Mouse (Mus musculus) E14TG2a.4 (cell line): ENCODE results near the gene Trem2.
"Not testable (repeated sequence)": the region's sequence is repeated elsewhere in the genome, so short reads cannot be mapped to it uniquely, and the experiment has no call there.

Experiments
- H3K27me3 ChIP-seq: 2 replicates; pipeline ENCODE4 v1.6.1; 2014; ENCODE audit warnings: low read length, control low read depth; ENCODE audit not compliant: insufficient read depth
- H3K36me3 ChIP-seq: 2 replicates; pipeline ENCODE4 v1.6.1; 2014; ENCODE audit warnings: low read length, control low read depth; ENCODE audit not compliant: insufficient read depth
- H3K4me1 ChIP-seq: replicated peaks from 2 replicates; pipeline ENCODE4 v1.6.1; 2014; ENCODE audit warnings: low read depth, low read length, control low read depth
- H3K4me3 ChIP-seq: replicated peaks from 2 replicates; pipeline ENCODE4 v1.5.1; 2014; ENCODE audit warnings: mild to moderate bottlenecking, low read length
- H3K9me3 ChIP-seq: 2 replicates; pipeline ENCODE4 v1.6.1; 2014; ENCODE audit warnings: low read length, control low read depth
- CTCF ChIP-seq: conservative IDR thresholded peaks from 2 replicates; pipeline ENCODE4 v1.5.1; 2014; ENCODE audit warnings: low read length
- NANOG ChIP-seq: IDR thresholded peaks from 2 replicates; pipeline ENCODE4 v1.6.1; 2014; ENCODE audit warnings: borderline replicate concordance, low read length, mixed read lengths
- POU5F1 ChIP-seq: IDR thresholded peaks from 2 replicates; pipeline ENCODE4 v1.6.1; 2014; ENCODE audit warnings: low read length, borderline replicate concordance

The Trem2 gene

DNA sequence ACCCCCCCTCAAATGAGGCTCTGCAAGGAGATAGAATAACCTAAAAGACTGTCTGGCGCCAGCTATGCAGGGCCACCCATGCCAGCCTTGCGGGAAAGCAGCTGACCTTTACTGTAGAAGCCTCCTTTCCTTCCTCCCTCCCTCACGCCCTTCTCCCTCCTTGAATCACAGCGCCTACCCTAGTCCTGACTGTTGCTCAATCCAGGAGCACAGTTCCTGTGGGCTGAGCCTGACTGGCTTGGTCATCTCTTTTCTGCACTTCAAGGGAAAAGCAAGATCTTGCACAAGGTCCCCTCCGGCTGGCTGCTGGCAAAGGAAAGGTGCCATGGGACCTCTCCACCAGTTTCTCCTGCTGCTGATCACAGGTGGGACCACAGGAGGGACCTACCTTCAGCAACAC, at the start of gene Trem2:
TSS of gene Trem2 (plus strand) at position 171 of the 400 bp plus-strand sequence.
- Histone ChIP-seq H3K4me3 (no peak within 1 kb of the TSS), H3K4me1 (peaks cover 28% of the 10 kb centered on the region), H3K27me3 (peaks cover 37% of the 10 kb centered on the region), H3K36me3 (no peaks in the 10 kb centered on the region), H3K9me3 (no peaks in the 10 kb centered on the region)
- TF ChIP-seq POU5F1 (no peak), NANOG (no peak), CTCF (no peak)

DNA sequence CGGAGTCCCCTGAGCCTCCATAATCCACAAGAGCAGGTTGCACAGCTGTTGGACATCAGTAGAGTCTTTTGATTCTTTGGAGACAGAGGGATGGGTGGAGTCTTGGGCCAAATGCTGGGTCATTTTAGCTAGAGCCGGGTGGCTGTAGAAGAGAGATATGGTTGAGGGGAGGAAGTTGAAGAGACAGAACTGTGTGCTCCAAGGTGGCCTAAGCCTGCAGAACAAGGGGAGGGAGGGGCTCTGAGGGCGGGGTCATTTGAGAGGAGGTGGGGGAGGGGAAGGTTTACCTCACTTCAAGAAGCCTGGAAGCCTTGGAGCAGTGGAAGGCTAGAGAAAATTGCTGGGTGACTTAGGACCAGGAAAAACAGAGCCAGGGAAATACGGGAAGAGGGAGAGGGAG, 47.0 kb upstream of the Trem2 start, which contains the start of gene Treml2:
TSS of gene Treml2 (plus strand) at position 296 of the 400 bp plus-strand sequence.
- TF ChIP-seq POU5F1 = no peak
- TF ChIP-seq CTCF = no peak
- no peak for TF ChIP-seq NANOG
- Histone ChIP-seq H3K4me3 (0 out of 2 replicates have a peak within 1 kb of the TSS, but pooled peaks have one; percentile 10), H3K36me3 (no peaks in the 10 kb centered on the region), H3K9me3 (no peaks in the 10 kb centered on the region), H3K4me1 (peaks cover 55% of the 10 kb centered on the region), H3K27me3 (no peaks in the 10 kb centered on the region)

GRCm38 (mm10) chr17:48299756-48300155, 46.4 kb upstream of the Trem2 start:
- Histone ChIP-seq H3K4me3 (0 out of 2 replicates have a peak overlapping the region, but pooled peaks have one; percentile 10), H3K36me3 (no peaks in the 10 kb centered on the region), H3K9me3 (no peaks in the 10 kb centered on the region), H3K4me1 (peaks cover 55% of the 10 kb centered on the region), H3K27me3 (no peaks in the 10 kb centered on the region)
- no peak for TF ChIP-seq CTCF
- no peak for TF ChIP-seq NANOG
- TF ChIP-seq POU5F1 = no peak

DNA sequence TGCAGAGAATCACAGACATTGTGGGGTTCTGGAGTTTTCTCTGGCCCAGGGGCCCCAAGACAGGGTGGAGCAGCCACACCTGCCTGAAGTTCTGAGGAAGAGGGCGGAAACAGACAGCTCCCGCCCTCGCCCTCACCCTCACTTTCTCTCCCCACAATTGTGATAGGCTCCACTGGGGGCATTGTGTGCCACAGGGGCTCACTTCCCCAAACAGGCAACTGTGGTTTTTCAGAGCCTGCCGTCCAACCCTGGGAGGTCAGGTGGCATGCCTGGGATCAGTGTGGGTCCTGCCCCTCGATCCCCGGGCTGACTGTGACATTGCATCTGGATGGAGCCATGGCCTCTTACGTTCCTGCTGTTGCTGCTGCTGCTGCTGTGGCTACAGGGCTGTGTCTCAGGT, 46.0 kb upstream of the Trem2 start:
- Histone ChIP-seq H3K36me3 (no peaks in the 10 kb centered on the region), H3K4me3 (0 out of 2 replicates have a peak overlapping the region, but pooled peaks have one; percentile 10), H3K4me1 (peaks cover 55% of the 10 kb centered on the region), H3K9me3 (no peaks in the 10 kb centered on the region), H3K27me3 (no peaks in the 10 kb centered on the region)
- TF ChIP-seq POU5F1 (no peak), CTCF (no peak), NANOG (no peak)

GRCm38 (mm10) chr17:48300861-48301260, 45.3 kb upstream of the Trem2 start:
- Histone ChIP-seq H3K4me3 (0 out of 2 replicates have a peak overlapping the region, but pooled peaks have one; percentile 10), H3K36me3 (no peaks in the 10 kb centered on the region), H3K27me3 (no peaks in the 10 kb centered on the region), H3K4me1 (peaks cover 50% of the 10 kb centered on the region), H3K9me3 (no peaks in the 10 kb centered on the region)
- no peak for TF ChIP-seq POU5F1
- TF ChIP-seq CTCF = no peak
- no peak for TF ChIP-seq NANOG

- peaks cover 43% of the 10 kb centered on the region for H3K4me1 ChIP-seq
- no peak overlapping the region for H3K4me3 ChIP-seq
- no peaks in the 10 kb centered on the region for H3K9me3 ChIP-seq
- no peaks in the 10 kb centered on the region for H3K27me3 ChIP-seq
- TF ChIP-seq CTCF (no peak), NANOG (no peak), POU5F1 (no peak)
- H3K36me3 ChIP-seq = no peaks in the 10 kb centered on the region
Observed at GRCm38 (mm10) chr17:48301792-48302191, 44.4 kb upstream of the Trem2 start.

- H3K4me3 ChIP-seq = no peak overlapping the region
- TF ChIP-seq POU5F1 (no peak), CTCF (no peak), NANOG (no peak)
- no peaks in the 10 kb centered on the region for H3K9me3 ChIP-seq
- H3K36me3 ChIP-seq = no peaks in the 10 kb centered on the region
- H3K4me1 ChIP-seq = no peaks in the 10 kb centered on the region
- H3K27me3 ChIP-seq = peaks cover 4% of the 10 kb centered on the region; the same call in 1 of the 2 replicates
Observed at GRCm38 (mm10) chr17:48312124-48312523, 34.1 kb upstream of the Trem2 start.

DNA sequence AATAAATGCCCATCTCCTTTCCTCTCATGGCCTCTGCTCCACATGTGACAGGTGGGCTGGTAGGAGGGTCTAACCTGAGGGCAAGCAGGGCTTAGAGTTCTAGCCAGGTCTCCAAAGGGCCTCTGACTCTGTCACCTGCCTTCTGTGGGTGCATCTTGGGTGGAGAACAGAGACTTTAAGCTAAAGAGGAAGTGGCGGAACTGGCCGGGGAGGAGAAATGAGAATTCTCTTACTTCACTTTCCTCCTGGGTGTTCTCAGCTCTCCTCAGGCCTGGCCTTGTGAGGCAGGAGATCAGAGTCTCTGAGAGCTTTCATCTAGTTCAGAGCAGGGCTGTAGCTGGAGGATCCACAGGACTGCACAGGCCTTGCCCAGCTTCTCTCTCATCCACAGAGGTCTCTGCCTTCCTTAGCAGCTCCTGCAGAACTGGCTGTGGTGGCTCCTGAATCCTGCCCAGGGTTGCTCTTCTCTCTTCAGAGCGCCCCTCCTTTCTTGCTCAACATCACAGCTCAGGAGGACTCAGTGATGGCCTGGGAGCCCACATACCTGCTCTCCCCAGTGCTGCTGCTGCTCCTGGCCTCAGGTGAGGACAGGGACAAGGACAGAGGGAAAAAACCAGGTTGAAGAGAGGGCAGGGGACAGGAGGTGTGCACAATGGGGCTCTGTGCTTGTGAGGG, 30.2 kb upstream of the Trem2 start, which contains the start of gene B430306N03Rik:
TSS of gene B430306N03Rik (plus strand) at position 237 of the 675 bp plus-strand sequence.
- not testable (repeated sequence) for H3K4me3 ChIP-seq

GRCm38 (mm10) chr17:48318686-48319085, 27.5 kb upstream of the Trem2 start:
- TF ChIP-seq CTCF = no peak
- TF ChIP-seq NANOG = no peak
- no peak for TF ChIP-seq POU5F1
- H3K36me3 ChIP-seq = no peaks in the 10 kb centered on the region
- no peak overlapping the region for H3K4me3 ChIP-seq
- no peaks in the 10 kb centered on the region for H3K9me3 ChIP-seq
- H3K4me1 ChIP-seq = peaks cover 11% of the 10 kb centered on the region
- peaks cover 4% of the 10 kb centered on the region for H3K27me3 ChIP-seq

More for the DNA sequence above, 30.2 kb upstream of the Trem2 start, which contains the start of gene B430306N03Rik:
- H3K27me3 ChIP-seq, H3K9me3 ChIP-seq, H3K36me3 ChIP-seq, H3K4me1 ChIP-seq: not testable (repeated sequence)
